Mouse (Mus musculus): ENCODE measurements at regions not wholly inside any gene's neighbourhood (a gene's known extent, or its start where the extent isn't known, plus 50 kb on each side); places are given as distances from the start of the nearest gene placed in this dataset.

DNA sequence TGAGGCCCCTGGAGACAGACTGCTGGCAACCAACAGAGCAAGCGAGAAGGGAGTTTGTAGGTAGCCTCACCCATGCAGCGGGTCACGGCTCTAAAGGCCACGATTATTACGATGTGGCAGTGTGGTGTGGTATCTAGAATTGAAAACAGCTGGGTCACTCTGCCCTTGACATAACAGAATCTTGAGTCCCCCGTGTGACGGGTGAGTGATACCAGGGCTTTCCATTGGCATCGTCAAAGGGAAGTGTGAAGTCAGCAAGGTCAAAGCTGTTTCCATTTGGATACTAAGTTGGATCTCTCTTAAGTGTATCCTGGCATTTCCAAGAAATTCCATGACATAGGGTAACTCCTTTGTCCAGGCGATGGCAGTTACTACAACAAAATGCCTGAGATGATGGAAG is 106.7 kb upstream of the Osmr start:
- no peaks in the 10 kb centered on the region for H3K36me3 ChIP-seq
- H3K27ac ChIP-seq = no peak overlapping the region
- H3K9me3 ChIP-seq = no peaks in the 10 kb centered on the region
- H3K4me3 ChIP-seq = no peak overlapping the region
- 0 out of 2 replicates have a peak, but pooled peaks cover 14% of the 10 kb centered on the region for H3K4me1 ChIP-seq
- WGBS = 57% methylated on average over 9 of the region's 9 CpGs
- ATAC-seq (ENCODE audit: insufficient number of reproducible peaks, low FRiP score, low TSS enrichment, low read depth) = no peak
- H3K4me2 ChIP-seq = no peak overlapping the region
- H3K9ac ChIP-seq = no peak overlapping the region
- H3K27me3 ChIP-seq = no peaks in the 10 kb centered on the region

DNA sequence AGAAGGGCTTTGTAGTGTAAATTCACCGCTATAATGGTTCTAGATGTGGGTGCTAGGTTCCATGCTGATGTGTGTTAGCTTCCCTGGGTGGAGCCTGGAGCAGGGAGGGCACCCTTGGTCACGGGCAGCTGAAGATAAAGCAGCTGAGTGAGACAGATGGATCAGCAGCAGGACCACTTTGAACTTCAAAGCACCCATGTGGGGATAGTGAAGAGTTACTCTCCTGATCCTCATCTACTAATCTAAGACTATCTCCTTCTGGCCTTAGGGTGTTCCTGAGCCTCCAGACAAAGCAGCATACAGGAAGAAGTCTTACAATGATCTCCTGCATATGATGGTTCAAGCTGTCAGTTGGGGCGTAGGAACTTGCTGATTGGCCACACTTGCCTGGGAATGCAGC is 107.1 kb upstream of the Lifr start:
- H3K27me3 ChIP-seq = no peaks in the 10 kb centered on the region
- no peak overlapping the region for H3K4me2 ChIP-seq

DNA sequence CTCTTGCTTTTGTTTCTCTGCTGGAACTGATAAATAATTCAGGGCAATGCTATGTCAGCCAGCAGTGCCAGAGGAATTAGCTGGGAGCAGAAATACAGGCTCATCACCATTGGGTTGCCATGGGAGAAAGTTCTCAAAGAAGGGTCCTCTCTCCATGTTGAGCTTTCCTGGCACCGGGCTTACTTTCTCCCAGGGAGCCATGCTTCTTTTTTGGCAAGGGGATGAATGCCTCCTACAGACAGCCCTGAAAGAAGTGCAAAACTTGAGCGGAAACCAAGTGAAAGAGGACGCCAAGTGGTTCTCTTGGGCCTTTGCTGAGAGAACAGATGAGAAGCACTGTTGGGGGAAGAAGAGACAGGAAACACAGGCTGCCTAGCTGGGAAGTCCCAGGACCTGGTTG is 102.2 kb upstream of the Lifr start:
- 74% methylated on average over 3 of the region's 3 CpGs for WGBS
- Histone ChIP-seq H3K27me3 (no peaks in the 10 kb centered on the region; the same call in 1 of the 2 replicates), H3K9me3 (no peaks in the 10 kb centered on the region), H3K9ac (no peak overlapping the region), H3K36me3 (no peaks in the 10 kb centered on the region), H3K4me2 (no peak overlapping the region), H3K4me3 (no peak overlapping the region), H3K4me1 (peaks cover 9% of the 10 kb centered on the region; the same call in 1 of the 2 replicates), H3K27ac (no peak overlapping the region)
- ATAC-seq (ENCODE audit: insufficient number of reproducible peaks, low FRiP score, low TSS enrichment, low read depth) = no peak

More for the DNA sequence above, 107.1 kb upstream of the Lifr start:
- H3K4me1 ChIP-seq = 0 out of 2 replicates have a peak, but pooled peaks cover 14% of the 10 kb centered on the region
- no peak for ATAC-seq (ENCODE audit: insufficient number of reproducible peaks, low FRiP score, low TSS enrichment, low read depth)
- H3K27ac ChIP-seq = no peak overlapping the region
- WGBS = 73% methylated on average over 3 of the region's 3 CpGs
- H3K4me3 ChIP-seq = no peak overlapping the region
- no peaks in the 10 kb centered on the region for H3K9me3 ChIP-seq
- no peak overlapping the region for H3K9ac ChIP-seq
- no peaks in the 10 kb centered on the region for H3K36me3 ChIP-seq

DNA sequence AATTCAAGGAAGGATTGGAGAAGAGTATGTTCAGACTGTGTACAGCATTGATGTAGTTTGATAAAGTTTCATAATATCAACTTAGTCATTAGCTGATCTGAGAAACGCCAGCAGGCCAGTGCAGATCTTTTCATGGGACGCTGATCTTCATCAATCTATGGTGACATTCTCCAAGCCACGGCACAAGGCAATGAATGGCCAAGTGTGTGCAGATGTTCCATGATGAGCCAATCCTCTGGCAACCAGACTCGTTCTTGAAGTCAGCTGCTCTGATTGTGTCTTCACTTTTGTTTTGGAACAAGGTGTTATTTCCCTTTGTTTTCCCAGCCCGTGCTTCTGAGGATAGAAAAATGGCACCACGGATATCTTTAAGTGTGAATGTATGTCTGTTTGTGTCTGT is 101.3 kb upstream of the Lifr start:
- H3K4me2 ChIP-seq = no peak overlapping the region
- H3K9ac ChIP-seq = no peak overlapping the region
- 81% methylated on average over 6 of the region's 6 CpGs for WGBS
- no peak overlapping the region for H3K27ac ChIP-seq
- H3K9me3 ChIP-seq = no peaks in the 10 kb centered on the region
- ATAC-seq (ENCODE audit: insufficient number of reproducible peaks, low FRiP score, low TSS enrichment, low read depth) = no peak
- no peaks in the 10 kb centered on the region; the same call in 1 of the 2 replicates for H3K27me3 ChIP-seq
- H3K4me3 ChIP-seq = no peak overlapping the region
- H3K4me1 ChIP-seq = peaks cover 2% of the 10 kb centered on the region; the same call in 1 of the 2 replicates
- no peaks in the 10 kb centered on the region for H3K36me3 ChIP-seq

DNA sequence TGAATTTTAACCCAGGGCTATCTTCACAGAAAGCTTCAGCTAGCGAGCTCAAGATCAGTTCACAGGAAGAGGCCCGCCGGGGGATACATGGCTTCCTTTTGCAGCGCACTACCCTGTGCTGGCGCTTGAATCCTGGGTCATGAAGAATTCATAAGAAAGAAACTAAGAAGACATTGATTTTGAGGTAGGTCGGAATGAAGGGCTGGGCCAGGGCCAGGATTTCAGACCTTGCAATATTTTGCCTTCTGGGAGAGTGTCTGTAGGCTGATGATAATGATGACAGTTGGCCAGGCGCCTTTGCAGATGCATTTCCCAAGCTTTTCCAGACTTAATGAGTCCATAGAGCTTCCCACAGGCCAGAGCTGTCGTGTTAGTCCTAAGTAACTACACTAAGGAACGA is 97.2 kb upstream of the Lifr start:
- no peak overlapping the region for H3K9ac ChIP-seq
- no peak overlapping the region for H3K4me3 ChIP-seq
- H3K27ac ChIP-seq = no peak overlapping the region
- H3K4me1 ChIP-seq = peaks cover 6% of the 10 kb centered on the region; the same call in 1 of the 2 replicates
- H3K27me3 ChIP-seq = no peaks in the 10 kb centered on the region; the same call in 1 of the 2 replicates
- H3K4me2 ChIP-seq = no peak overlapping the region
- no peaks in the 10 kb centered on the region for H3K36me3 ChIP-seq
- no peak for ATAC-seq (ENCODE audit: insufficient number of reproducible peaks, low FRiP score, low TSS enrichment, low read depth)
- no peaks in the 10 kb centered on the region for H3K9me3 ChIP-seq
- WGBS = 63% methylated on average over 9 of the region's 9 CpGs

DNA sequence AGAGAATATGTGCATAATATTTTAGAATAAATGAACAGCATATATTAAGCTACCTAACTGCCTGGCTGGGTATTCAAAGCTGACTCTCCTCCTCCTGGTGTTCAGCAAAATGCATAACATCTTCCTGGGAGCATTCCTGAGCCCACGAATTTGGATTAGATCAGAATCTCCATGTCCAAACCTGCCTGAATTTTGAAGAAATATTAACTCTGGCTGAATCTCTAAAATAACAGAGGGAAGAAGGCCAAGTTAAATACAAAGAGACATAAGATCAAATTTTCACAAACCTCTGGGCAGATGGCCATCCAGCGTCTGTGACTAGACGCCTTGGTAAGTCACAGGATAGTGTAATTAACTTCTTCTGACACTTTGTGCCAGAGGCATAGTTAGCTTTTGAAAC is 95.2 kb upstream of the Lifr start:
- no peaks in the 10 kb centered on the region for H3K36me3 ChIP-seq
- H3K27me3 ChIP-seq = no peaks in the 10 kb centered on the region
- H3K9me3 ChIP-seq = no peaks in the 10 kb centered on the region
- no peak overlapping the region for H3K27ac ChIP-seq
- WGBS = 33% methylated on average over 3 of the region's 3 CpGs
- peaks cover 6% of the 10 kb centered on the region; the same call in 1 of the 2 replicates for H3K4me1 ChIP-seq
- no peak overlapping the region for H3K9ac ChIP-seq
- H3K4me2 ChIP-seq = no peak overlapping the region
- no peak for ATAC-seq (ENCODE audit: insufficient number of reproducible peaks, low FRiP score, low TSS enrichment, low read depth)
- H3K4me3 ChIP-seq = no peak overlapping the region

DNA sequence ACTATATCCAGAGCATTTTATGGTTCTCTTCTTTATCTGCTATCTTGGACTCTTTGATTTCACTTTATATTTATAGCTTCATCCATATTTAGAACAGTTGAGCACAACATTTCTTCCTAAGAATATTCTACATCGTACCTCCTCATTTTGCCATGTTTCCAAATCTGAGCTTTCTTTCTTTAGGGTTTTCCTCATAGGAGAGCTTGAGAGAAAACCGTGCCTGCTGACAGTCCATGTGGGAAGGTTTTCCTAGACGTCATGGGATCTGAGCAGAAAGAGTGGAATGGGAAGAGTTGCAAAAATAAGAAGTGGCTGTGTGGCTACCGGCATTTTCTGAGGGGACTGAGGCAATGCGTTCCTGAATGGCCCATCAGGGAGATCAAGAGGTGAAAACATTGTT is 92.5 kb upstream of the Lifr start:
- Histone ChIP-seq H3K27me3 (no peaks in the 10 kb centered on the region), H3K36me3 (no peaks in the 10 kb centered on the region), H3K4me1 (peaks cover 6% of the 10 kb centered on the region; the same call in 1 of the 2 replicates), H3K27ac (no peak overlapping the region), H3K9ac (no peak overlapping the region), H3K9me3 (no peaks in the 10 kb centered on the region), H3K4me2 (no peak overlapping the region), H3K4me3 (no peak overlapping the region)
- WGBS = 80% methylated on average over 5 of the region's 5 CpGs
- no peak for ATAC-seq (ENCODE audit: insufficient number of reproducible peaks, low FRiP score, low TSS enrichment, low read depth)

DNA sequence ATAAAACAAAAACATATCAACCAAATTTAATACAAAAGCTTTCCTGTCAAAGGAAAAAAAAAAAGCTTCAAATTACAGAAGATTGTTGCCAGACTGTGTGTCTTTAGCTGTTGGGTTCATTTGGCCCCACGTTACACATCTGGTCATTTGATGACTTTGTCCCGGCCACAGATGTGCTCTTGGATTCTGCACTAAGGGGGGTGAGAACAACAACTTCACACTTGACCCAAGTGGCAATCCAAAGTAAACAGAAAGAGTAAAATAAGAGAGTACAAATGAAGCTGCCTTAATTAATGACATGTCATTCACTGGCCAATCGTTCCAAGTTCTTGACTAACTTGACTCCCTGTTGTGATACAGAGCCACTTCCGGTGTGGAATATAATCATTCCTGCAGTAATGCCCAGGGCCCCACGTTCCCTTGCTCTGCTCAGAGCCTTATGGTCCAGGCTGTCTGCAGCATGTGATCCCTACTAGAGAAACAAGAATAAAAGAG is 91.8 kb upstream of the Lifr start:
- no peak overlapping the region for H3K9ac ChIP-seq
- no peaks in the 10 kb centered on the region for H3K36me3 ChIP-seq
- H3K4me2 ChIP-seq = no peak overlapping the region
- no peak overlapping the region for H3K4me3 ChIP-seq
- no peaks in the 10 kb centered on the region for H3K27me3 ChIP-seq
- no peak overlapping the region for H3K27ac ChIP-seq
- no peaks in the 10 kb centered on the region for H3K9me3 ChIP-seq
- 55% methylated on average over 5 of the region's 5 CpGs for WGBS
- peaks cover 6% of the 10 kb centered on the region; the same call in 1 of the 2 replicates for H3K4me1 ChIP-seq
- no peak for ATAC-seq (ENCODE audit: insufficient number of reproducible peaks, low FRiP score, low TSS enrichment, low read depth)

DNA sequence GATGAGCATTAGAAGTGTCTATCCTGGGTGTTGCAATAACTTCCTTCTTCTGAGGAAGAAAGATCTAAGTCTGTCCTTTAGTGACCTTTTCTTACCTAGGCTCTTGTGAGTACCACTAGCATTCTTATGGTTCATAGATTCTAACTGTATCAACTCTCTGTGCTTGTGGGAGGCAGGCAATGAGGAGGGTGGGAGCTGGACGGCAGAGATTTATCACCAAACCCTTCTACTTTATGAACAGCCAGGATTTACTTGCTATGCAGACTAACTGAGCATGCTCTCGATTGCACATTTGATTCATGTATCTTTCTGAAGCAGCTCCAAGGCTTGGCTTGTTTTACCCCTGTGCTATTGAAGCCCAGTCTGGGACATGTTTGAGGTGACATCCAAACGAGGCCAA is 90.7 kb upstream of the Lifr start:
- H3K4me1 ChIP-seq = peaks cover 6% of the 10 kb centered on the region; the same call in 1 of the 2 replicates
- no peaks in the 10 kb centered on the region for H3K9me3 ChIP-seq
- H3K9ac ChIP-seq = no peak overlapping the region
- H3K27ac ChIP-seq = no peak overlapping the region
- WGBS = 63% methylated on average over 3 of the region's 3 CpGs
- no peak for ATAC-seq (ENCODE audit: insufficient number of reproducible peaks, low FRiP score, low TSS enrichment, low read depth)
- H3K36me3 ChIP-seq = no peaks in the 10 kb centered on the region
- H3K27me3 ChIP-seq = no peaks in the 10 kb centered on the region
- no peak overlapping the region for H3K4me3 ChIP-seq
- no peak overlapping the region for H3K4me2 ChIP-seq

DNA sequence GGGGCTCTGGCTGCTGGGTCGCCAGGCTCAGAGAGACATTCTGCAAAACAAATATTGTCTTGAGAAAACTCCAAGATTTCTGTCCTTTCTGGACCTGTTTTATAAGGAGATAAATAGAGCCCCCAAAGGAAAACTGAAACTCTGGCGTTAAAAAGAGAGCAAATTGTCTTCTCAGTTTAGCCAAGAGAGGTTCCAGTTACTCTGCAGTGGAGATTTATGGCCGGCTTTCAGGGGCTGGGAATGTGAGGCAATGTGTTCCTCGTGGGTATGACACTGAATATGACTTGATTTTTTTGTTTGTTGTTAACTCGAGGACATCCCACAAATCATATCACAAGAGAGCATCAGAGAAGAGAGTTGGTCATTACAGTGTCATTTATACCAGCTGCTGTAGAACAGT is 88.2 kb upstream of the Lifr start:
- Histone ChIP-seq H3K27ac (no peak overlapping the region), H3K9me3 (no peaks in the 10 kb centered on the region), H3K4me3 (no peak overlapping the region), H3K4me1 (no peaks in the 10 kb centered on the region; the same call in 1 of the 2 replicates), H3K36me3 (no peaks in the 10 kb centered on the region), H3K27me3 (no peaks in the 10 kb centered on the region), H3K9ac (no peak overlapping the region), H3K4me2 (no peak overlapping the region)
- WGBS = 33% methylated on average over 5 of the region's 5 CpGs
- no peak for ATAC-seq (ENCODE audit: insufficient number of reproducible peaks, low FRiP score, low TSS enrichment, low read depth)

DNA sequence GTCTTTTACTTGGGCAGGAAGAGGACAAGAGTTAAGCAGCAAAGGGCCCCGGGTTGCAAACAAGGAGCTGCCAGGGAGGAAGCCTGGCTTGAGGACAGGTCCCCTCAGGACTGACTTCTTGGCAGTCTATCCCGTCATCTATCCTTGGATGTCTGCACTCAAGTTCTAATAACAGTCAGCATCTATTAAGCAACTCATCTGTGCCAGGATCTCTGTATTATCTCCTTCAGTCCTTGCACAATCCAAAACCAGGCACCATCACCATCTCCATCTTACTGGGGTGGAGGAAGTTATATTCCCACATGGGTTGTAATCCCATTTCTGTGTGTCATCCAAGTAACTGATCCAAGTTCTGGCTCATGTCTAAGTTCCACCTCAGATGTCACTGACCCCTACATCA is 87.1 kb upstream of the Lifr start:
- no peaks in the 10 kb centered on the region for H3K9me3 ChIP-seq
- H3K27ac ChIP-seq = no peak overlapping the region
- H3K4me2 ChIP-seq = no peak overlapping the region
- no peak overlapping the region for H3K9ac ChIP-seq
- H3K4me3 ChIP-seq = no peak overlapping the region
- no peaks in the 10 kb centered on the region for H3K36me3 ChIP-seq
- H3K27me3 ChIP-seq = no peaks in the 10 kb centered on the region
- WGBS = 76% methylated on average over 2 of the region's 2 CpGs
- no peaks in the 10 kb centered on the region; the same call in 1 of the 2 replicates for H3K4me1 ChIP-seq
- ATAC-seq (ENCODE audit: insufficient number of reproducible peaks, low FRiP score, low TSS enrichment, low read depth) = no peak

DNA sequence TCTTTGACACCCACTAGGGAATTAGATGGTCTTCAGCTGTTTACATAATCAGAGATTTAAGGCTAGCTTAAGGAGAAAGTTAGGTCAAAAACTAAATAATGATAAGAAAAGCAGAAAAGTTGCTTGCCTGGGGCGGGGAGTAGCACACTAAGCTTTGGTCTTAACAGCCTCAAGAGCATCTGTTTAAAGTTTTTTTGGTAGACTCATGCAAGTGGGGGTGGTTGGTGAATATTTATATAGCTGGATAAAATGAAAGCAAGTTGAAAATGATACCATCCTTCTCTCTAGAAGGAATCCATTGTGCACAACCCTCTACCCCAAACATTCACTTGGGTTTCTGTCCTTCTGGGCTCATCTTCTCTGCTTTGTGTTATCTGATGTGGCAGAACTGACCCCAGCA is 85.3 kb upstream of the Lifr start:
- H3K4me2 ChIP-seq = no peak overlapping the region
- H3K4me1 ChIP-seq = no peaks in the 10 kb centered on the region; the same call in 1 of the 2 replicates
- no peaks in the 10 kb centered on the region for H3K27me3 ChIP-seq
- ATAC-seq (ENCODE audit: insufficient number of reproducible peaks, low FRiP score, low TSS enrichment, low read depth) = no peak
- 74% methylated on average over 1 of the region's 1 CpGs for WGBS
- no peak overlapping the region for H3K4me3 ChIP-seq
- no peak overlapping the region for H3K9ac ChIP-seq
- H3K27ac ChIP-seq = no peak overlapping the region
- no peaks in the 10 kb centered on the region for H3K36me3 ChIP-seq
- H3K9me3 ChIP-seq = no peaks in the 10 kb centered on the region

DNA sequence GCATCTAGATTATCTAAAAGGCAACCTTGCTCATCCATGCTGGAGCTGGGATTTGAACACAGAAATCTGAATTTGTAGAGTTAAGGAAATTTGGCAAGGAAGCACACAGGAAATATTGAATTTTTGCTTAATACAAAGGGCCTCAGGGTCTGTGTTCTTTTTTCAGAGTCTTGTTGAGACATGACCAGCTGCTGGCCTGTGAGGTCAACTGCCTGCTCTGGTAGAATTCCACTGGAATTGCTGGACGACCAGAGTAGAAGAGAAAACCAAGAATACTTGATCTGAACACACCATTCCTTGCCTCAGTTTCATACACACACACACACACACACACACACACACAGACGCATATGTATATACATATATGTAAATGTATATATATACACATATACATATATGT is 84.1 kb upstream of the Lifr start:
- ATAC-seq (ENCODE audit: insufficient number of reproducible peaks, low FRiP score, low TSS enrichment, low read depth) = no peak
- Histone ChIP-seq H3K27ac (no peak overlapping the region), H3K36me3 (no peaks in the 10 kb centered on the region), H3K27me3 (no peaks in the 10 kb centered on the region), H3K9ac (no peak overlapping the region), H3K4me1 (no peaks in the 10 kb centered on the region; the same call in 1 of the 2 replicates), H3K4me3 (no peak overlapping the region), H3K4me2 (no peak overlapping the region), H3K9me3 (no peaks in the 10 kb centered on the region)
- WGBS = 71% methylated on average over 2 of the region's 2 CpGs
